Mouse (Mus musculus) olfactory bulb, adult 2 months (tissue): Measurements from ENCODE around the gene Jade2. TPM values are rescaled to one million over a fixed set of nuclear protein-coding genes. Genes with fewer than 3 reads are reported as not detected.

Experiments used
- H3K27ac ChIP-seq: fragments of 200-500 bp; 2 replicates; pipeline ENCODE4 v1.5.1; 2012; ENCODE audit warnings: low read depth, low read length; ENCODE audit not compliant: insufficient read depth
- H3K4me1 ChIP-seq: fragments of 200-500 bp; 2 replicates; pipeline ENCODE4 v1.6.1; 2012; ENCODE audit warnings: low read length; ENCODE audit not compliant: control insufficient read depth, insufficient read depth
- H3K4me3 ChIP-seq: fragments of 200-500 bp; 2 replicates; pipeline ENCODE4 v1.5.1; 2012; ENCODE audit warnings: mild to moderate bottlenecking, low read depth, low read length, moderate library complexity; ENCODE audit not compliant: insufficient read depth
- CTCF ChIP-seq: fragments of 200-500 bp; IDR thresholded peaks from 2 replicates; pipeline ENCODE4 v1.5.1; 2012; ENCODE audit warnings: low read depth, mild to moderate bottlenecking, low read length, moderate library complexity; ENCODE audit not compliant: insufficient read depth
- POLR2A ChIP-seq: fragments of 200-500 bp; IDR thresholded peaks from 2 replicates; pipeline ENCODE4 v1.6.1; 2012; ENCODE audit warnings: mild to moderate bottlenecking, low read depth, low read length, moderate library complexity; ENCODE audit not compliant: insufficient read depth
- WGBS: fragments of 180-500 bp; shearing (Covaris S2); methylation state at CpG from one replicate; pipeline ENCODE4 v1.1.7; 2018; 5-methylcytosine and 5-hydroxymethylcytosine counted together
- polyA plus RNA-seq: library from polyadenylated mRNA; stranded (reverse); fragments of >200 nt; gene quantifications from 2 replicates; pipeline ENCODE4 v1.2.4, GENCODE M21; 2012; ENCODE audit warnings: low replicate concordance; ENCODE audit not compliant: missing spikeins, insufficient read depth, insufficient read length

Gene Jade2
- polyA plus RNA-seq, 1 experiment, result not detected

- 87% methylated on average over 6 of the region's 6 CpGs for WGBS
- TF ChIP-seq CTCF (no peak; the same call in 1 of the 2 replicates), POLR2A (no peak)
- H3K27ac ChIP-seq, result no peak overlapping the region
- no peaks in the 10 kb centered on the region for H3K4me1 ChIP-seq
- H3K4me3 ChIP-seq, result no peak overlapping the region
Measured at GRCm38 (mm10) chr11:51785926-51786325, 71.5 kb downstream of the Jade2 start.

- no peak overlapping the region for H3K4me3 ChIP-seq
- H3K4me1 ChIP-seq, result no peaks in the 10 kb centered on the region
- 92% methylated on average over 6 of the region's 6 CpGs for WGBS
- H3K27ac ChIP-seq, result no peak overlapping the region
- TF ChIP-seq CTCF, result no peak
- no peak for TF ChIP-seq POLR2A
Measured at GRCm38 (mm10) chr11:51782721-51783120, 74.7 kb downstream of the Jade2 start.

DNA sequence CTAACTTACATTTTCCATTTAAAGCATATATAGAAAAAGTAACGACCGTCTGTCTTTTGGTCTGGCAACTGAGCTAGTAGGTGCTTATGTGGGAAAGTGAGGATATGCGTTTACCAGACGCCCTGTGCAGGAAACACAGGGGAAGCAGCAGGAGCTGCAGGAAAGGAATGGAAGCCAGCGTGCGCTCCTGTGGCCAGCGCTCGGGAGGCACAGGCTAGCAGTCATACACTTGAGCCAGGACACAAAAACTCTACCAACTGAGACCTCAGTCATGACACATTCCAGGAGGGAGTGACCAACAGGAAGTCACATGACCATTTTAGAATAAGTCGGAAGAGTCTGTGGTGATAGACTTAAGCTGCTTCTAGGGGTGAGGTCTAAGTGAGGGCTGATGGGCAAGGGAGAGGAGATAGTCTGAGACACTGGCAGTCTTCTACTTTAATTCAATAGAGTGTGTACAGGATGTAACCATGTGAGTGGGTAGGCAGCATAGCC lies 76.6 kb downstream of the Jade2 start:
- Histone ChIP-seq H3K4me1 (no peaks in the 10 kb centered on the region), H3K27ac (no peak overlapping the region), H3K4me3 (no peak overlapping the region)
- WGBS, result 90% methylated on average over 9 of the region's 9 CpGs
- TF ChIP-seq POLR2A (no peak), CTCF (no peak)

- no peak overlapping the region for H3K27ac ChIP-seq
- no peak overlapping the region for H3K4me3 ChIP-seq
- WGBS, result 91% methylated on average over 5 of the region's 5 CpGs
- H3K4me1 ChIP-seq, result no peaks in the 10 kb centered on the region
- no peak for TF ChIP-seq CTCF
- TF ChIP-seq POLR2A, result no peak
Measured at GRCm38 (mm10) chr11:51777478-51777877, 80.0 kb downstream of the Jade2 start.

GRCm38 (mm10) chr11:51775507-51775906 lies 81.9 kb downstream of the Jade2 start:
- Histone ChIP-seq H3K27ac (no peak overlapping the region), H3K4me1 (no peaks in the 10 kb centered on the region), H3K4me3 (no peak overlapping the region)
- TF ChIP-seq POLR2A (no peak), CTCF (no peak)
- WGBS, result 86% methylated on average over 3 of the region's 3 CpGs

DNA sequence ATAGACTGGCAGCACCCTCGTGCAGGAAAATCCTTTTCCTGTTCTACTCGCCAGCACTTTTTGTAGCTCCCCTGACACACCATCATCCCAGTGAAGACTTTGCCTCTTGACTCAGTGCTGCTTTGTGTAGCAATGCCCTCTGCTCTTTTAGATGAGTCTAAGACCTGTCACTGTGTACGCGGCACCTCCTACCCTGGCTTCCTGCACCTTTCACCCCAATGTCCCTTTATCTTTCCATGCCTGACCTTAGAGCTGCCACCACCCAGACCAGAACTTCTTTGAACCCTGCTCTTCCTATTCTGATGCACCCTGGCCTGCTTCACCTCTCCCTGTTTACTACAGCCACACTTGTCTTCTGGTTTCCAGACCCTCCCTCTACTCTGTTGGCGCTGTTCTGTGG lies 89.2 kb downstream of the Jade2 start:
- Histone ChIP-seq H3K4me1 (peaks cover 4% of the 10 kb centered on the region; the same call in 1 of the 2 replicates), H3K4me3 (no peak overlapping the region), H3K27ac (no peak overlapping the region)
- WGBS, result 70% methylated on average over 5 of the region's 5 CpGs
- TF ChIP-seq CTCF, result no peak
- TF ChIP-seq POLR2A, result no peak

DNA sequence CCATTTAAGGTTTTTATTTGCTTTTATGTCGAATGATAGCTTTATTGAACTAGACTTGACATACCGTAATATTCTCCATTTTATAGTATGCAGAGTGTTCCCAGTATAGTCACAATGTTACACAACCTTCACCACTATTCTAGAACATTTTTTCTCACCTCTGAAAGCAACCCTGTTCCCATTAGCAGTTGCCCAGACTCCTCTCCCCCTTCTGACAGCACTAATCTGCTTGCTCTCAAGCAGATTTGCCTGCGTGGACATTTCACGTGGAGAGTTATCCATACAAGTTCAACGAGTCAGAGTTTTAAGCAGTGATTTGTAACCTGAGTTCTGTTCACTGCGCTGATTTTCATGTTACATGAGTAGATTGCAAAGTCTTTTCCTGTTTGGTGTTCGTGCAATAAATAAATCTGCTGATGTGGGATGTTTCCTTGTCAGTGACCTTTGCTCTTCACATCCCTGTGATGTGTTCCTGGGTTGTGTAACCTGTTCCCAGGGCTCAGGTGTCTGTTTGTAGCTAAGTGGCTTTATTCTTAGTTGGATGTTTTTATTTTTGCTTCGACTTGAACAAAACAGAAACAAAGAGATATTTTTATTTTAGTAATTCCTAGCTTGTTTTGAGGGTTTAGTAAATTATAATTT lies 89.8 kb downstream of the Jade2 start:
- TF ChIP-seq CTCF (no peak), POLR2A (no peak)
- peaks cover 4% of the 10 kb centered on the region; the same call in 1 of the 2 replicates for H3K4me1 ChIP-seq

DNA sequence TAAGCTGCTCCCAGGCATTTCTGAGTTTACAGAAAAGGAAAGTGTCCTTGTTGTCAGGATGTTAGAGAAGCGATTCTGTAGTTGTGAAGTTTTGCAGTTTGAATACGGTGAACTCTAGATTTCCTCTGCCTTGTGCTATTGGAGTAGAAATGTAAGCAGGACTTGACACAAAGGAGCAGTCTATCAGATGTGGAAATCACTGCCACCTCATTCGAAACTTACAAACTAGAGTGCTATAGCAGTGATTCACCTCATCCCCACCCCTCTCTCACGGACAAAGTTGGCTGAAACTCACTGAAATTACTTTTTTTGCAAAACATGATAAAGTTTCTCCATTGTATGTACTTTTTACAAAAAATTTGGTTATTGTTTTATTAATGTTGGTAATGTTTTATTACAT lies 92.6 kb downstream of the Jade2 start:
- Histone ChIP-seq H3K4me3 (no peak overlapping the region), H3K4me1 (peaks cover 4% of the 10 kb centered on the region; the same call in 1 of the 2 replicates), H3K27ac (no peak overlapping the region)
- TF ChIP-seq CTCF (no peak), POLR2A (no peak)
- WGBS, result 68% methylated on average over 4 of the region's 4 CpGs

More for the DNA sequence above, 89.8 kb downstream of the Jade2 start:
- H3K27ac ChIP-seq, result no peak overlapping the region
- no peak overlapping the region for H3K4me3 ChIP-seq
- 73% methylated on average over 8 of the region's 8 CpGs for WGBS

DNA sequence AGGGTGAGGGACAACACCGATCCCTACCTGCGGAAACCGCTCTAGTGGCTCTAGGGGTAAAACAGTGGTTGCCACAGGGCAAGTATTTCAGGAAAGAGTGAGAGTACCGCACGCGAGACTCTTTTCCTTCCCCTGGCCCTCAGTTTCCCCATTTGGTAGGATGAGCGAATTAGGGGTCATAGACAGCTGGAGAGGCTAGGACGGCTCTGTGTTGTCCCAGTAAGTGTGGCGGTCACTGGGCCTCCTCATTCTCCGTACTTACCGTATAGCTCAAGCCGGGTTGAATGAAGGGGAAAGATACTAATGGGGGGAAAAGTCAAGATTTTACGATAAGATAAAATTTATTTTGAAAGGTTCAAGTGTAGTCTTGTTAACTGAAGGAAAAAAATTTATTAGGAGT lies 93.5 kb downstream of the Jade2 start:
- Histone ChIP-seq H3K27ac (no peak overlapping the region), H3K4me3 (peak overlapping the region; percentile 96), H3K4me1 (peaks cover 4% of the 10 kb centered on the region; the same call in 1 of the 2 replicates)
- TF ChIP-seq POLR2A (no peak), CTCF (no peak)
- WGBS, result 6% methylated on average over 13 of the region's 13 CpGs

Other genes with a start within 250 kb of the Jade2 start
- not detected in 2 replicates for gene Nhp2, start 237.9 kb downstream of the Jade2 start, polyA plus RNA-seq
- gene Rmnd5b, start 221.8 kb downstream of the Jade2 start, polyA plus RNA-seq, result not detected in 2 replicates
- not detected in 2 replicates for gene N4bp3, start 206.8 kb downstream of the Jade2 start, polyA plus RNA-seq
- not detected in 2 replicates for gene D930048N14Rik, start 206.7 kb downstream of the Jade2 start, polyA plus RNA-seq
- not detected in 2 replicates for gene 0610009B22Rik, start 168.8 kb downstream of the Jade2 start, polyA plus RNA-seq
- gene Sec24a, start 94.0 kb downstream of the Jade2 start, polyA plus RNA-seq, result not detected in 2 replicates
- gene Sar1b, start 94.0 kb downstream of the Jade2 start, polyA plus RNA-seq, result not detected in 2 replicates
- not detected in 2 replicates for gene Cdkn2aipnl, start 110.0 kb upstream of the Jade2 start, polyA plus RNA-seq
- gene Ube2b, start 143.1 kb upstream of the Jade2 start, polyA plus RNA-seq, result 345 TPM in 1 of 2 replicates, not detected in the other
- not detected in 2 replicates for gene Cdkl3, start 146.6 kb upstream of the Jade2 start, polyA plus RNA-seq
- 56.9 and 143 TPM in 2 replicates for gene Ppp2ca, start 241.0 kb upstream of the Jade2 start, polyA plus RNA-seq